Mouse (Mus musculus) neutrophil, adult 65 days (primary cell): Measurements from ENCODE around the gene Olfr668. TPM values are rescaled to one million over a fixed set of nuclear protein-coding genes. Genes with fewer than 3 reads are reported as not detected.

Source experiments
- total RNA-seq: library from RNA; stranded (reverse); gene quantifications from 2 replicates; pipeline ENCODE4 v1.2.4, GENCODE M21; 2023

Gene Olfr668
- total RNA-seq, result not detected in 2 replicates

GRCm38 (mm10) chr7:104927957-104928356 lies at the start of gene Olfr668:
Gene Olfr668 (minus strand): TSS chr7:104928057.

DNA sequence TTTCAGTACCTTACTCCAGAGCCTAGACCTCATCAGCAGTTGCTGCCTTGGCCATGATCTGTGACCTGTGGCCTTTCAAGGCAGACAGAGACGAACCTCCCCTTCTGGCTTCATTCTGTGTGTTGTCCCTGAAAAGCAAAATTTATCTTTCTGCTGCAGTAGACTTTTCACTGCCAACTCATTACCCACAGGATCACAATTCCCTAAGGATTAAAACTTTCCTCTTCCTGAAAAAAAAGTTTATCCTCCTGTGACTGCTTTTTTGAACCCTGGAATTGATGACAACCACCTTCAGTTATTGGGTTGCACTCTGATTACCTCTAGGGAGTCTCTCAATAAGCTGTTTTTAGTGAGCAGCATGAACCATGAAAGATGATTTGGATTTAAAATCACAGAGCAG lies 34.7 kb upstream of the Olfr668 start, which contains the start of gene Olfr670:
Gene Olfr670, minus strand, starts transcription at position 101 of the 400 bp plus-strand sequence.

DNA sequence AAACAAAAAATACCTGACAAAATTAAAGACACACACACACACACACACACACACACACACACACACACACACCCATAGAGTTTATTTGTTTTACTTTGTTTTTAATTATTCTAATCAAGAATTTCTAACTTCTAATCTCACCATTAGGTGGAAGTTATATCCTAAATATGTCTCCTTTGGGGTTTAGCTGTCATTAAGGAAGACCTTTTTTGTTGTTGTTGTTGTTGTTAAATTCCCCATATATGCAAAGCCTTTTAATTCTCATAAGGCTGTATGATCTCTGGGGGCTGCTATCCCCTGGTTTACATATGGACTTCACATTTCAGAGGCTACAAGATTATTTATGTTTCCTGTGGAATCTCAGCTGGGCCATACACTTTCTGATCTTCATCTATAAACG lies 6.1 kb upstream of the Olfr668 start, which contains the start of gene Olfr669:
Gene Olfr669, plus strand, starts transcription at position 301 of the 400 bp plus-strand sequence.

GRCm38 (mm10) chr7:104921382-104921781 lies 6.5 kb downstream of the Olfr668 start, which contains the start of gene Olfr667:
Gene Olfr667 (minus strand): TSS chr7:104921482.

GRCm38 (mm10) chr7:104895852-104896251 lies 32.0 kb downstream of the Olfr668 start, which contains the start of gene Olfr666:
Gene Olfr666 (minus strand): TSS chr7:104895952.

GRCm38 (mm10) chr7:104877731-104878130 lies 50.1 kb downstream of the Olfr668 start, which contains the start of gene Olfr665:
Gene Olfr665 (plus strand): TSS chr7:104878031.

Other genes with a start within 250 kb of the Olfr668 start
- not detected in 2 replicates for gene Olfr661, start 241.6 kb downstream of the Olfr668 start, total RNA-seq
- not detected in 2 replicates for gene Usp17le, start 150.6 kb downstream of the Olfr668 start, total RNA-seq
- gene Usp17lb, start 85.5 kb downstream of the Olfr668 start, total RNA-seq, result 0.47 and 0.57 TPM in 2 replicates
- gene Usp17la, start 71.0 kb downstream of the Olfr668 start, total RNA-seq, result not detected in 2 replicates
- not detected in 2 replicates for gene Olfr665, start 50.0 kb downstream of the Olfr668 start, total RNA-seq
- gene Olfr666, start 32.1 kb downstream of the Olfr668 start, total RNA-seq, result not detected in 2 replicates
- not detected in 2 replicates for gene Olfr667, start 6.6 kb downstream of the Olfr668 start, total RNA-seq
- not detected in 2 replicates for gene Olfr669, start 6.2 kb upstream of the Olfr668 start, total RNA-seq
- not detected in 2 replicates for gene Olfr670, start 34.6 kb upstream of the Olfr668 start, total RNA-seq
- gene Olfr671, start 51.1 kb upstream of the Olfr668 start, total RNA-seq, result not detected in 2 replicates
- not detected in 2 replicates for gene Olfr672, start 74.0 kb upstream of the Olfr668 start, total RNA-seq
- not detected in 2 replicates for gene Olfr675, start 100.4 kb upstream of the Olfr668 start, total RNA-seq
- gene Olfr676, start 104.6 kb upstream of the Olfr668 start, total RNA-seq, result not detected in 2 replicates
- not detected in 2 replicates for gene Olfr677, start 123.3 kb upstream of the Olfr668 start, total RNA-seq
- gene Olfr678, start 136.4 kb upstream of the Olfr668 start, total RNA-seq, result not detected in 2 replicates
- gene Olfr679, start 153.1 kb upstream of the Olfr668 start, total RNA-seq, result not detected in 2 replicates
- gene Olfr680-ps1, start 164.8 kb upstream of the Olfr668 start, total RNA-seq, result not detected in 2 replicates
- not detected in 2 replicates for gene Olfr681, start 188.8 kb upstream of the Olfr668 start, total RNA-seq
- gene Olfr683, start 219.0 kb upstream of the Olfr668 start, total RNA-seq, result not detected in 2 replicates
- gene Olfr684, start 235.6 kb upstream of the Olfr668 start, total RNA-seq, result not detected in 2 replicates